Mouse (Mus musculus) kidney, adult 2 months (tissue): ENCODE results near the gene Ndc1.
A peak's percentile ranks its signal among the peaks of the same experiment; 100 is the strongest.

Experiments used
- CTCF ChIP-seq: fragments of 200-500 bp; conservative IDR thresholded peaks from 2 replicates; pipeline ENCODE4 v1.5.1; 2011; ENCODE audit warnings: low read depth, mild to moderate bottlenecking, control low read depth, low read length, moderate library complexity, mixed read lengths; ENCODE audit not compliant: insufficient read depth, insufficient read length
- POLR2A ChIP-seq: fragments of 200-500 bp; IDR thresholded peaks from one replicate; pipeline ENCODE4 v1.6.1; 2011; ENCODE audit warnings: low read depth, low read length, control low read depth

DNA sequence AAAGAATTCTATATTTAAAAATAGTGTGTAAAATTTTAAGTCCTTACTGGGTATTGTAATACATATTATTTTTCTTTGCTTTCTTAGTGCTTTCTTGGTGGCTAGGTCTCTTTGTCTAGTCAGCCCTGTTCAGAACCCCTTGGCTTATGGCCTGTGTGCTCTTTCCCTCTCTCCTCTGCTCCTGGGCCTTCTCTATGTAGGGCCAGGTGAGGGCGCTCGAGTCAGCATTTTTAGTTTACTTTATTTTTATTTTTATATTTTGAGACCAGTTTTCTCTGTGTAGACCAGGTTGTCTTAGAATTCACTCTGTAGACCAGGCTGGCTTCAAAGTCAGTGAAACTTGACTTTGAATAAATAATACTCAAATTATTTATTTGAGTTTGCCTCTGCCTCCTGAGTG lies 4.7 kb downstream of the Ndc1 start:
- peak; percentile 47 for TF ChIP-seq CTCF
- TF ChIP-seq POLR2A, result no peak
